Mouse (Mus musculus) heart, embryonic 10.5 days (tissue): ENCODE results near the gene Acsbg1. TPM values are rescaled to one million over a fixed set of nuclear protein-coding genes. Genes with fewer than 3 reads are reported as not detected.
"Not testable (repeated sequence)": the region's sequence is repeated elsewhere in the genome, so short reads cannot be mapped to it uniquely, and the experiment has no call there.

Source experiments
- DNase-seq: peaks from one replicate; pipeline ENCODE4 v3.0.0-alpha.2; 2017; ENCODE audit warnings: low spot score
- H3K27ac ChIP-seq: fragments of 300-500 bp; sonication (generic); 2 replicates; pipeline ENCODE4 v1.5.1; 2016; ENCODE audit warnings: mild to moderate bottlenecking
- H3K27me3 ChIP-seq: fragments of 300-500 bp; sonication (generic); 2 replicates; pipeline ENCODE4 v1.6.1; 2016; ENCODE audit warnings: mild to moderate bottlenecking; ENCODE audit not compliant: poor library complexity, insufficient read depth, severe bottlenecking
- H3K36me3 ChIP-seq: fragments of 300-500 bp; sonication (generic); 2 replicates; pipeline ENCODE4 v1.6.1; 2016; ENCODE audit warnings: mild to moderate bottlenecking, moderate library complexity
- H3K4me1 ChIP-seq: fragments of 300-500 bp; sonication (generic); 2 replicates; pipeline ENCODE4 v1.6.1; 2016; ENCODE audit warnings: mild to moderate bottlenecking
- H3K4me3 ChIP-seq: fragments of 300-500 bp; sonication (generic); 2 replicates; pipeline ENCODE4 v1.5.1; 2016; ENCODE audit warnings: mild to moderate bottlenecking, moderate library complexity
- H3K9me3 ChIP-seq: fragments of 300-500 bp; sonication (generic); 2 replicates; pipeline ENCODE4 v1.6.1; 2016; ENCODE audit warnings: mild to moderate bottlenecking, moderate library complexity
- WGBS: fragments of 180-500 bp; shearing (Covaris S2); methylation state at CpG from one replicate; pipeline ENCODE4 v1.1.7; 2016; 5-methylcytosine and 5-hydroxymethylcytosine counted together
- polyA plus RNA-seq: library from polyadenylated mRNA; unstranded; fragments of >200 nt; fragmentation: Nextera tagmentation; extraction: Ambion mirVana; gene quantifications from 2 replicates; pipeline ENCODE4 v1.2.1, GENCODE M21; 2016

Acsbg1 gene
- polyA plus RNA-seq, 1 experiment from 2014 or later = 0.48 TPM

DNA sequence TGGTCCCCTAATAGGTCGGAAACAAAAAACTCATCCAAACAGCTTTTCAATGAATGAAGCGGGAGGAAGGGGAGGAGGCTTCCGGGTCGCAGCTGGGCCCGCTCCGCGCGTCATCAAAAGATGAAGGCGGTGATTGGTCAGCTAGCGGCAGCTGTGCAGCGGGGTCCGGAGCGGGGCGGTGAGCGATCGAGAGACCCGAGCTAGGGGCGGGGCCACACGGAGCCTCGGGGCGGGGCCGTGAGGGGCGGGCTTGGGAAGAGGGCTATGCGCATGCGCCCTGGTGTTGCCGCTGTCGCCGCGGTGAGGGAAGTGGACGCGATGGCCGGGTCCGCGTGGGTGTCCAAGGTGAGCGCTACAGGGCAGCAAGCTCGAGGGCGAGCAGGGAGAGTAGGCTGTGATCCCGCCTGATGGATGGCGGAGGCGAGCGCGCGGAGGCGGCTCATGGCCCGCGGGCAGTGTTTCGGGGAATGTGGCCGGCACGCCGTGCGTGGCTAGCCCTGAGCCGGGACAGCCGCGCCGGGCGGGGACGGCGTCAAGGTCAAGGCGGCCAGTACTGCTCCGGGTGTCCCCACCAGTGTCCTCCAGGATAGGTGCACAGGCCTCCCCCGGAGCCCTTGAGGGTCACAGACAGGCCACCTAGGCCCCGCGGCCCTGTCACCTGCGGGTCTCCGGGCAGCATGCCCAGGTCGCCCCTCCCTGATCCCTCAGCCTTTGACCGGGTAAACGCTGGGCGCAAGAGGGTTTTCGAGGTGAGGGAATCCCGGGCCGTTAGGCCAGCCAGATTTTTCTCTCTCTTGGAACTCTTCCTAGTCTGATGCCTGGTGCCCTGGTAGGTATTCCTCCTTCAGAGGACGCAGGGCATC is 75.2 kb downstream of the Acsbg1 start, which contains the start of gene Idh3a:
Idh3a (plus strand) TSS at position 136 of the 863 bp plus-strand sequence.
- under 1% methylated on average over 73 of the region's 73 CpGs for WGBS
- H3K4me1 ChIP-seq = peaks cover 23% of the 10 kb centered on the region
- DNase-seq = peak; percentile 99
- H3K4me3 ChIP-seq = peak within 1 kb of the TSS; percentile 99
- no peaks in the 10 kb centered on the region for H3K27me3 ChIP-seq
- no peaks in the 10 kb centered on the region for H3K9me3 ChIP-seq
- H3K27ac ChIP-seq = peak within 1 kb of the TSS; percentile 99
- peaks cover 25% of the 10 kb centered on the region; the same call in 1 of the 2 replicates for H3K36me3 ChIP-seq

DNA sequence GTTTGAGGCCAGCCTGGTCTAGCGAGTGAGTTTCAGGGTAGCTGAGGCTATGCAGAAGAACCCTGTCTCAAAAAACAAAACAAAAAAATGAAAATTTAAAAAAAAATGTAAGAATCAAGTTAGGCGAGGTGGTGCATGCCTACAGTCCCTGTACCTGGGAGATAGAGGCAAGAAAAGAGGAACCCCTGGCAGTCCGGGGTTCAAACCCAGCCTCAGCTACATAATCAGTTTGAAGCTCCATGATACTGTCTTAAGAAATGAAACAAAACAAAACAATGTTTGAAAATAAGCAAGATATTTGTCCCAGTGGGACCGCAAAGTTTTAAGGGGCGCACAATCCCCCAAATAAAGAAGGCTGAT is 75.9 kb downstream of the Acsbg1 start:
- WGBS = 31% methylated on average over 5 of the region's 5 CpGs
- Histone ChIP-seq H3K4me3 (peak overlapping the region; percentile 99), H3K27ac (peak overlapping the region; percentile 99; the same call in 1 of the 2 replicates), H3K9me3 (no peaks in the 10 kb centered on the region), H3K27me3 (no peaks in the 10 kb centered on the region), H3K36me3 (peaks cover 21% of the 10 kb centered on the region; the same call in 1 of the 2 replicates), H3K4me1 (peaks cover 23% of the 10 kb centered on the region)
- DNase-seq = no peak

- H3K27me3 ChIP-seq, H3K9me3 ChIP-seq, H3K4me3 ChIP-seq, DNase-seq, H3K36me3 ChIP-seq, H3K27ac ChIP-seq: not testable (repeated sequence)
- WGBS = 68% methylated on average over 2 of the region's 2 CpGs
- peaks cover 23% of the 10 kb centered on the region for H3K4me1 ChIP-seq
Measured at GRCm38 (mm10) chr9:54584127-54584526, 77.5 kb downstream of the Acsbg1 start.

DNA sequence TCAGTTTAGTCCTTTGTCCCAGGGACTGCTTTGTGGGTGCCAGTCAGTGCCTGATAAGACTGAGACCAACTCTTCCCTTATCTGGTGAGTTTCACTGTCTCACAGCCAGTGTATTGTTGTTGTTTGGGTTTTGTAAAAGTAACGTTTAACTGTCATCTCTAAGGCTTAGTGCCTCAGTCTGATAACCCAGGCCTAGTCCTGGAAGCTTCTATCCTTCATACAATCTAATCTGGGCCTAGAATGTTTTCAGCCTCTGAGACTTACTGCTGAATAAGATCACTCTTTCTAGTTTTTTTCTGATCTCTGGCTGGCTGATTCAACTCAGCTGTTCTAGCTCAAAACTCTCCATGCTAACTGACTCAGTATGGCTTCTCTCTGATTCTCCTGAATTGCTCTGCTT is 78.0 kb downstream of the Acsbg1 start:
- no peak overlapping the region for H3K4me3 ChIP-seq
- no peaks in the 10 kb centered on the region for H3K27me3 ChIP-seq
- H3K27ac ChIP-seq = no peak overlapping the region
- 0 out of 2 replicates have a peak, but pooled peaks cover 3% of the 10 kb centered on the region for H3K36me3 ChIP-seq
- peak; percentile 9 for DNase-seq
- 31% methylated on average over 1 of the region's 1 CpGs for WGBS
- H3K4me1 ChIP-seq = peaks cover 21% of the 10 kb centered on the region
- no peaks in the 10 kb centered on the region for H3K9me3 ChIP-seq

GRCm38 (mm10) chr9:54571130-54571839 is 90.4 kb downstream of the Acsbg1 start:
- Histone ChIP-seq H3K27ac (no peak overlapping the region), H3K4me1 (no peaks in the 10 kb centered on the region), H3K9me3 (no peaks in the 10 kb centered on the region), H3K27me3 (no peaks in the 10 kb centered on the region), H3K4me3 (no peak overlapping the region), H3K36me3 (no peaks in the 10 kb centered on the region)
- WGBS = 80% methylated on average over 9 of the region's 9 CpGs
- DNase-seq = no peak

GRCm38 (mm10) chr9:54568732-54569131 is 92.9 kb downstream of the Acsbg1 start:
- no peaks in the 10 kb centered on the region for H3K36me3 ChIP-seq
- no peak overlapping the region for H3K4me3 ChIP-seq
- DNase-seq = no peak
- H3K27me3 ChIP-seq = no peaks in the 10 kb centered on the region
- no peak overlapping the region for H3K27ac ChIP-seq
- H3K4me1 ChIP-seq = no peaks in the 10 kb centered on the region
- H3K9me3 ChIP-seq = no peaks in the 10 kb centered on the region
- WGBS = 40% methylated on average over 2 of the region's 2 CpGs

GRCm38 (mm10) chr9:54566958-54567357 is 94.7 kb downstream of the Acsbg1 start:
- WGBS = 51% methylated on average over 4 of the region's 4 CpGs
- no peaks in the 10 kb centered on the region for H3K4me1 ChIP-seq
- DNase-seq = no peak
- no peaks in the 10 kb centered on the region for H3K27me3 ChIP-seq
- H3K36me3 ChIP-seq = no peaks in the 10 kb centered on the region
- H3K9me3 ChIP-seq = no peaks in the 10 kb centered on the region
- H3K4me3 ChIP-seq = no peak overlapping the region
- no peak overlapping the region for H3K27ac ChIP-seq

DNA sequence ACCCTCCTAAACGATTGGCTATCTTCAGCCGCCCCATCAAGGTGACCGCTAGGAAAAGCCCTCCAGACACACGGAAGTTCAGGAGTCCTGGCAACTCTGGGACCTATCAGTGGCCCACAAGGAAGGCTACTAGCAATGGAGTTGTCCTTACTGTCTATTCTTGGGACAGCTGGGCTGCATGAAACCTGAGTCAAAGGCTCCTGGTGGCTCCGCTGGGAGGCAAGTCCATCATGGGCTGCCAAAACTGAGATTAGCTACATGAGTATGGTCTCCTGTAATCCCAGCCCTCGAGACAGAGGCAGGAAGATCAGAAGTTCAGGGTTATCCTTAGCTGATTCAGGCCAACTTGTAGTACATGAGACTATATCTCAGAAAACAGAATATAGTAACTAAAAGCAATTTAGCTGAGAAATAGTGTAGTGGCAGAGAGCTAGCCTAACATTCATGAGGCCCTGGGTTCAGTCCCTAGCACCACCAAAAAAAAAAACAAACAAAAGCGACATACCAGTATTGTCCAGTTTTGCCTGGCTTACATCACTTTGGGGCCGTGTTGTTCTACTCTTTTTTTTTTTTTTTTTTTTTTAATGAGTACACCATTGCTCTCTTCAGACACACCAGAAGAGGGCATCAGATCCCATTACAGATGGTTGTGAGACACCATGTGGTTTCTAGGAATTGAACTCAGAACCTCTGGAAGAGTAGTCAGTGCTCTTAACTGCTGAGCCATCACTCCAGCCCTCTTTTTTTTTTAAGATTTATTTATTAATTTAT is 100.7 kb downstream of the Acsbg1 start:
- peaks cover 12% of the 10 kb centered on the region; the same call in 1 of the 2 replicates for H3K4me1 ChIP-seq
- no peaks in the 10 kb centered on the region for H3K36me3 ChIP-seq
- no peak overlapping the region for H3K4me3 ChIP-seq
- peaks cover 23% of the 10 kb centered on the region for H3K27me3 ChIP-seq
- DNase-seq = no peak
- no peak overlapping the region for H3K27ac ChIP-seq
- no peaks in the 10 kb centered on the region for H3K9me3 ChIP-seq
- WGBS = 82% methylated on average over 8 of the region's 8 CpGs

- peak; percentile 94 for DNase-seq
- peaks cover 34% of the 10 kb centered on the region for H3K27me3 ChIP-seq
- H3K9me3 ChIP-seq = no peaks in the 10 kb centered on the region
- H3K4me1 ChIP-seq = peaks cover 12% of the 10 kb centered on the region; the same call in 1 of the 2 replicates
- whole genome bisulfite sequencing = 1% methylated on average over 53 of the region's 54 CpGs
- no peaks in the 10 kb centered on the region for H3K36me3 ChIP-seq
- H3K27ac ChIP-seq = peak within 1 kb of the TSS; percentile 69
- H3K4me3 ChIP-seq = peak within 1 kb of the TSS; percentile 76
Measured at GRCm38 (mm10) chr9:54559771-54560471, 101.7 kb downstream of the Acsbg1 start, which contains the start of gene Cib2. Gene Cib2, minus strand, starts transcription at chr9:54560218.

- no peak for DNase-seq
- Histone ChIP-seq H3K9me3 (no peaks in the 10 kb centered on the region), H3K36me3 (no peaks in the 10 kb centered on the region), H3K27ac (no peak overlapping the region), H3K4me3 (no peak overlapping the region), H3K4me1 (peaks cover 12% of the 10 kb centered on the region; the same call in 1 of the 2 replicates), H3K27me3 (peaks cover 38% of the 10 kb centered on the region)
- 69% methylated on average over 8 of the region's 8 CpGs for WGBS
Measured at GRCm38 (mm10) chr9:54558731-54559130, 102.9 kb downstream of the Acsbg1 start.

DNA sequence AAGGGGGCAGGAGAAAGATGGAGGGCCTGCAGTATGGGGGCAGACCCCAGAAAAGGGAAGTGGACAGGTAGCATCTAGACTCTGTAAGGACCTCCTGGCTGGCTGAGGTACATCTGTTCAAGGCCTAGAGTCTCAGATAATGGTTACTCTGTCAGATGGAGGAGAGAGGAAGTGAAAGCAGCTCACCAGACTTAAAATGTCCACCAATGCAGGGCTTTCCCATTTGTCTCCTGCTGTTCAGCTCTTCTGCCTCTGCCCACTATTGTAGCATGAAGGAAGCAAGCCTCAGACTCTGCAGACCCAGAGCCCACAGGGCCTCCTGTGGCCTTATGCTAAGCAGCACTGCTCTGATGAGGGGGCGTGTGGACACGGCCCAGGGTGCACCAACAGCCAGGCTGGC is 106.6 kb downstream of the Acsbg1 start:
- Histone ChIP-seq H3K9me3 (no peaks in the 10 kb centered on the region), H3K27me3 (peaks cover 44% of the 10 kb centered on the region), H3K36me3 (no peaks in the 10 kb centered on the region), H3K4me1 (peaks cover 8% of the 10 kb centered on the region; the same call in 1 of the 2 replicates), H3K4me3 (no peak overlapping the region), H3K27ac (no peak overlapping the region)
- WGBS = 60% methylated on average over 2 of the region's 2 CpGs
- no peak for DNase-seq
